Mouse (Mus musculus): ENCODE results near the gene Usb1. TPM values are rescaled to one million over a fixed set of nuclear protein-coding genes. Genes with fewer than 3 reads are reported as not detected.
A peak's percentile ranks its signal among the peaks of the same experiment; 100 is the strongest.

Usb1 gene
- 29.1 and 36.2 TPM in 2 replicates for total RNA-seq (2012; rRNA removed)
- polyA plus RNA-seq (2012; ENCODE audit: insufficient read depth in 1 of 2, insufficient read length in 2 of 2, low read depth in 1 of 2, low replicate concordance in 2 of 2, missing spikeins in 1 of 2) = 10 to 100 TPM in 1 of 2 experiments, not detected in 1; 52.5 TPM

- Histone ChIP-seq H3K36me3 (ENCODE audit: control insufficient read depth in 1 of 2, insufficient read depth in 2 of 2, low read length in 2 of 2) (peaks cover 0 to 9% of the 10 kb centered on the region in 2 experiments; a peak in 3 of 4 replicates), H3K9me3 (replicated peaks; ENCODE audit: insufficient read depth, low read length) (no peaks in the 10 kb centered on the region), H3K9ac (ENCODE audit: control insufficient read depth, low read depth, low read length, poor library complexity, severe bottlenecking) (peak within 1 kb of the TSS; percentile 83), H3K4me1 (ENCODE audit: control insufficient read depth in 1 of 2, insufficient read depth in 2 of 2, low read length in 2 of 2) (peaks cover 4 to 15% of the 10 kb centered on the region in 2 experiments; a peak in 2 of 4 replicates), H3K79me2 (ENCODE audit: control insufficient read depth, insufficient read depth, low read length, poor library complexity) (peaks cover 7% of the 10 kb centered on the region; the same call in 1 of the 2 replicates), H3K4me3 (ENCODE audit: control insufficient read depth in 1 of 2, insufficient read depth in 1 of 2, low read depth in 2 of 2, low read length in 2 of 2) (peak within 1 kb of the TSS; percentile 71 to 89), H3K27me3 (ENCODE audit: control insufficient read depth in 1 of 2, insufficient read depth in 2 of 2, low read length in 2 of 2) (no peaks in the 10 kb centered on the region), H3K27ac (ENCODE audit: control insufficient read depth, low read depth, low read length) (peak within 1 kb of the TSS; percentile 76)
- DNase-seq (ENCODE audit: low read depth, low spot score) = peak; percentile 94
- TF ChIP-seq SIN3A (IDR thresholded peaks at IDR 0.05; ENCODE audit: low read length) (no peak; the same call in 1 of the 2 replicates), POLR2AphosphoS5 (IDR thresholded peaks at IDR 0.05; ENCODE audit: borderline replicate concordance, low read depth, low read length) (no peak), NRF1 (IDR thresholded peaks at IDR 0.05; ENCODE audit: insufficient read depth, low read depth, low read length, poor library complexity, severe bottlenecking) (no peak), ZC3H11A (IDR thresholded peaks at IDR 0.05; ENCODE audit: low read depth, low read length) (no peak), NELFE (IDR thresholded peaks at IDR 0.05; ENCODE audit: low read depth, low read length) (peak; percentile 75), MAZ (IDR thresholded peaks at IDR 0.05; ENCODE audit: low read depth, low read length) (peak; percentile 74), E2F4 (IDR thresholded peaks at IDR 0.05; ENCODE audit: borderline replicate concordance, low read depth, low read length) (no peak), EP300 (IDR thresholded peaks at IDR 0.05; ENCODE audit: low read depth in 1 of 2, low read length in 2 of 2) (no peak), USF2 (IDR thresholded peaks at IDR 0.05; ENCODE audit: borderline replicate concordance in 1 of 2, insufficient read depth in 1 of 2, low read depth in 1 of 2, low read length in 2 of 2) (no peak), ETS1 (IDR thresholded peaks at IDR 0.05; ENCODE audit: low read depth, low read length) (no peak), TBP (IDR thresholded peaks at IDR 0.05; ENCODE audit: low read depth, low read length) (no peak), ELF1 (IDR thresholded peaks at IDR 0.05; ENCODE audit: low read depth, low read length) (peak; percentile 86), SMC3 (IDR thresholded peaks at IDR 0.05; ENCODE audit: low read depth, low read length) (peak; percentile 14; the same call in 1 of the 2 replicates), KAT2A (conservative IDR thresholded peaks at IDR 0.05; ENCODE audit: low read depth, low read length) (no peak; the same call in 1 of the 2 replicates), CHD1 (IDR thresholded peaks at IDR 0.05; ENCODE audit: low read depth, low read length) (no peak), CHD2 (IDR thresholded peaks at IDR 0.05; ENCODE audit: low read length) (no peak), ZNF384 (IDR thresholded peaks at IDR 0.05; ENCODE audit: low read depth, low read length) (no peak), POLR2A (IDR thresholded peaks at IDR 0.05; ENCODE audit: control insufficient read depth in 1 of 2, insufficient read depth in 1 of 2, low read depth in 1 of 2, low read length in 2 of 2, poor library complexity in 1 of 2) (peak; percentile 43 to 85), MEF2A (IDR thresholded peaks at IDR 0.05; ENCODE audit: extremely low read depth, insufficient replicate concordance, low read depth, low read length, poor library complexity, severe bottlenecking) (no peak), CTCF (IDR thresholded peaks at IDR 0.05 in 2 of 3, conservative IDR thresholded peaks at IDR 0.05 in 1 of 3; ENCODE audit: control insufficient read depth in 1 of 3, insufficient read depth in 1 of 3, low read depth in 2 of 3, low read length in 3 of 3, poor library complexity in 1 of 3, severe bottlenecking in 1 of 3) (peak; percentile 48 to 80 (median 69); a peak in 5 of 6 replicates), MYB (IDR thresholded peaks at IDR 0.05; ENCODE audit: low read depth, low read length) (no peak), RAD21 (IDR thresholded peaks at IDR 0.05; ENCODE audit: low read depth, low read length) (peak; percentile 49), HCFC1 (IDR thresholded peaks at IDR 0.05; ENCODE audit: low read depth, low read length) (peak; percentile 77), TAL1 (IDR thresholded peaks at IDR 0.05; ENCODE audit: low read length) (no peak), ZMIZ1 (IDR thresholded peaks at IDR 0.05; ENCODE audit: low read depth, low read length) (no peak), USF1 (IDR thresholded peaks at IDR 0.05; ENCODE audit: low read depth, low read length) (no peak), UBTF (IDR thresholded peaks at IDR 0.05; ENCODE audit: borderline replicate concordance, insufficient read depth, low read depth, low read length) (no peak), POLR2AphosphoS2 (IDR thresholded peaks at IDR 0.05; ENCODE audit: low read length) (0 out of 2 replicates have a peak, but pooled peaks have one; percentile 45), JUND (IDR thresholded peaks at IDR 0.05; ENCODE audit: low read depth, low read length) (no peak), MYC (IDR thresholded peaks at IDR 0.05; ENCODE audit: low read depth, low read length) (no peak), MAX (IDR thresholded peaks at IDR 0.05; ENCODE audit: low read length) (peak; percentile 10; the same call in 1 of the 2 replicates), TCF12 (IDR thresholded peaks at IDR 0.05; ENCODE audit: low read depth, low read length) (peak; percentile 63), GABPA (IDR thresholded peaks at IDR 0.05; ENCODE audit: low read depth, low read length) (no peak), ZKSCAN1 (IDR thresholded peaks at IDR 0.05; ENCODE audit: low read depth, low read length) (no peak), GATA1 (IDR thresholded peaks at IDR 0.05; ENCODE audit: low read depth, low read length) (no peak)
Measured at GRCm38 (mm10) chr8:95331720-95332436, at the start of gene Usb1, which contains the start of gene Zfp319. Usb1 (plus strand) TSS chr8:95332284. Zfp319 (minus strand) TSS chr8:95331950.

Measured in MEL (cell line).